Mouse (Mus musculus) kidney, postnatal 25 days (tissue): ENCODE data around the gene Ift172.

ENCODE experiments used
- DNase-seq, 2 experiments: peaks; one replicate each; pipeline ENCODE4 v3.0.0; 2021; ENCODE audit warnings: mixed read lengths in 2 of 2

Gene Ift172

DNA sequence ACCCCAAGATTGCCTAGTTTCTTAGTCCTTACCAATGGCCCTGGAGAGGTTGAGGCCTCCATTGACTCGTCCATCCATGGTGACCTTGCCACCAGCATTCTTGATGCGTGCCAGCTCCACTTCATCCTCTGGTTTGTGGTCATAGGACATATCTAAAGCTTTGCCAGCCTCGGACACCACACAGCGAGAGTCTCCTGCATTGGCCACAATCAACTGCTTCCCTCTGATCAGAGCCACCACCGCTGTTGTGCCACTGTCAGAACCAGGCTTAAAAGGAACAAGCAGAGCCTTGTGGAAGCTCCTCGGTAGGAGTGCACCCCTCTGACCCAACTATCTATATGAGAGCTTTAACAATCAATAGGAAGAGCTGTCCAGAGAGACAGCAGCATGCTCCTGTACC is 86.5 kb downstream of the Ift172 start:
- no peak for DNase-seq

DNA sequence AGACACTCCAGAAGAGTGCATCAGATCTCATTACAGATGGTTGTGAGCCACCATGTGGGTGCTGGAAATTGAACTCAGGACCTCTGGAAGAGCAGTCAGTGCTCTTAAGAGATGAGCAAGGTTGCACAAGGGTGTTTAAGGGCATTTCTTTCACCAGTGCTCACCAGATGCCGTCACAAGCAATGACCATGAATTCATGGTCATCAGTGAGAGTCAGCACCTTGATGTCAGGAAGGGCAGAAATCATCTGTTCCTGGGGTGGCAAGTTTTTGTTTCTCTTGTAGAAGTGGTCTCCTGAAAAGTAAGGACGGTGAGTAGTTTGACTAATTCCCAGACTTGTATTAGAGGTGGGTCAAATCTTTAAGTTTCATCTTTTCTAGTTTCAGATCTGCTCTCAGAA is 87.0 kb downstream of the Ift172 start:
- DNase-seq = no peak
